Mouse (Mus musculus) embryo, embryonic 10.5 days (tissue): Measurements from ENCODE around the gene Tdrkh.

ENCODE experiments used
- DNase-seq: peaks from one replicate; pipeline ENCODE4 v3.0.0-alpha.2; 2015; ENCODE audit warnings: low spot score

Tdrkh gene

DNA sequence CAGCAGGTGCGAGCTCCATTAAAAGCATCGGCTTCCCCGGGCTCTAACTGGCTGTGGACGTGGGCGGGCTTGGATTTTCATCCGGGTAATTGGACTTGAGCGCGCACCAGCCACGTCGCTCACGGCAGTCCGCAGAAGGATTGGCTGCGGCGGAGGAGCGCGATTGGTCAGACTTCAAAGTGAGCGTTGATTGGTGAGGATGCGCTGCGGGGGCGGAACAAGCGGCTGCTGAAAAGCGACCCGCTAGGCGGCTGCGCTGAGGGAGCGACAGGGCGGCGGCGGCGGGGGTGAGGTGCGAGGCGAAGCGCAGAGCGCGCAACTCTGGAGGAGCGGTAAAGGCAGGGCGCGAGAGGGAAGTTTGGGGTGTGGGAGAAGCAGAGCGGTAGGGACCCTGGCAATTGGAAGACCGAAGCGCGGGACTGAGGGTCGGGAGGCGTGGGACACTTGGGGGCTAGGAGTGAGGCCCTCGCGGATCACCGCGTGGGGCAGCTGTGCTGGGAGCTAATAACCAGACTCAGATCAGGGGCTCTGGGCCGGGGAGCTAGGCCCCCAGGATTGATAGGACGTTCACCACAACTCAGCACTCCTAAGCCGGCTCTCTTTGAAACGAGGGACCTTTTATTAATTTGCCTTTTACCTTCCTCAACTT is at the start of gene Tdrkh:
TSS of gene Tdrkh (plus strand) at position 243 of the 649 bp plus-strand sequence.
- peak; percentile 98 for DNase-seq

DNA sequence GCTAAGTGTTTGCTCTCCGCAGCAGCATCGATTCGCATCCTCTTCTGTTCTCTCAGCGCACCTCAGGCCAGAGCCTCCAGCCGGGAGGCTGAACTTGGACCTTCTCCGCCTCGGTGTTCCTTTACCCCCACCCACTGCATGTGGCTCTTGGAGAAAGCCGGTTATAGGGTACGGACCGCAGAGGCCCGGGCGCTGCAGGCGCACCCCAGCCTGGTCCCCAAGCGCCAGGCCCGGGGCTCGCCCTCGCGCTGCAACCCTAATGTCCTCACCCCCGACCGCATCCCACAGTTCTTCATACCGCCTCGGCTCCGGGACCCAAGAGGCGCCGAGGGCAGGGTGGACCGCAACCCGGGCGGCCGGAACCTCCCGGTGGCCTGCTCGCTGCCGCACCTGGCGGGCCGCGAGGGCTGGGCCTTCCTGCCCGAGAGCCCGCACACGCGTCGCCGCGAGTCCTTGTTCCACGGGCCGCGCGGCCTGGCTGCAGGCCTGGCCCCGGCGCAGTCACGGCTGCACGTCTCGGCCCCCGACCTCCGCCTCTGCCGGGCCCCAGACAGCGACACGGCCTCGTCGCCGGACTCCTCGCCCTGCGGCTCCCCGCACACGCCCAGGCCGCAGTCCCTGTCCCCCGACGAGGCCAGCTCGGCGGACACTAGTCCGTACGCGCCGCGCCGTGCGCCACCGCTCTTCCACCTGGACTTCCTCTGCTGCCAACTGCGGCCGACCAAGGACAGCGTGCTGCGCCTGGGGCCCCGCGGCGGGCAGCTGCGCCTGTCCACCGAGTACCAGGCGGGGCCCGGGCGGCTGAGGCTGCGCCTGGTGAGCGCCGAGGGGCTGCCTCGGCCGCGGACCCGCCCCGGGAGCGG is 49.6 kb upstream of the Tdrkh start:
- peak; percentile 57 for DNase-seq

DNA sequence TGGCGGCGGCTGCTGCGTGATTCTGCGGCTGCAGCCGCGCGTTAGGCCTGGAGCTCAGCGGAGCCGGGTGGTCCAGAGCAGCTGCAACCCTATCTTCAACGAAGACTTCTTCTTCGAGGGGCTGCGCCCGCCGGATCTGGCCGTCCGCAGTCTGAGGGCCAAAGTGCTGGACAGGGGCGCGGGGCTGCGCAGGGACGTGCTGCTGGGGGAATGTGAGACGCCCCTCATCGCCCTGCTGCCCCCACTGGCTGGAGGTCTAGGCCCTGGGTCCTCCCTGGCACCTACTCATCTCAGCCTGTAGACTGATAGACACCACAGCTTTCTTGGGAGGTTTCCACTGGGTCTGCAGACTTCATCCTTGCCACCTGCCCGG is 48.9 kb upstream of the Tdrkh start:
- DNase-seq, result peak; percentile 45

DNA sequence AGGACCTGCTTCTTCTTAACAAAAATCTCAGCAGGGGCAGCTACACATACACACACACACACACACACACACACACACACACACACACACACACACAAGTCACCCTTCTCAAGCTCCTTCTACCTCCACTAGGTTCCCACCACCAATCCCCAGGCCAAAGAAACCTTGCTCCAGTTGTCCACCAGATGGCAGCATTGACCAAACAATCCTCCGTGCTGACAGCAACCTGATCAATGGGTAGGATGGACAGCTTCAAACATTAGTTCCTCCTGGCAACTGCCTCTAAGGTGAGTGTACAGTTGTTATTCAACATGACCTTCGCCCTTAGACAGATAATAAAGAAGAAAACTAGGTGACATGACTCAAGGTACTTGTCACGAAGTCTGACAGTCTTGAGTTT is 46.3 kb upstream of the Tdrkh start:
- peak; percentile 92 for DNase-seq

DNA sequence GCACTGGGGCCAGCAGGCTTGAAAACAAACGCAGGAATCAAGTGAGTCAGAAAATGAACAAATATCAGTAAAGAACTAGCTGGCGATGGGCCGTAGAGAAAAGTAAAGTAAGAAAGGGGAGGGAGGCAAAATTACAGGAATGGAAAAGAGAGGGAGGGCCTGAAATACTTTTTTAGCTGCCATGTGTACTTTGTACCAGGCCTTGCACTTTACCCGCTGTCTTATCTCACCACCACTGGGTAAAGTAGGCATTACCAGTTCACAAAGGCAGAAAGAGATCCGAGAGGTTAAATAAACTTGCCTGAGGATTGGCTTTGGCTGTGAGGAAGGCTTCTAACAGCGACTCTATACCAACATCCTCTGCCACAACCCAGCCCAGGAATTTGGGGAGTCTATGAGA is 45.6 kb upstream of the Tdrkh start:
- no peak for DNase-seq

DNA sequence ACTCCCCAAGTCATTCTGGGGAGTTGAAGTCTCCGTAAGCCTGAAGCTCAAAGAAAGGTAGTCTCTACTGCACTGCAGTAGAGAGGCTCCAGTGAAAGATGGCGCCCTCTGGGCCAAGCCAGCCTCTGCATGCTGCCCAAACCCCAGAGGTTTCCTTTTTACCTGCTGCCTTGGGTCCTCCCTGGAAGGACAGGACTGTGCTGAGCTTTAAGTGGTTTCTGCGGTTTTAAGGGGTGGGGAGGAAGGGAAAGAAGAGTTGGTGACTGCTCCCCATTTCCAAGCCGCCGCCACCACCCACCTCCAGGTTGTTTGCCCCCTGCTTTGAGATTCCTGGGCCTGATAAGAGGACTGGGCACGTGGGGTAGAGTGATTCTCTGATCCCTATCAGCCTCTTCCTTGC is 44.4 kb upstream of the Tdrkh start:
- no peak for DNase-seq

DNA sequence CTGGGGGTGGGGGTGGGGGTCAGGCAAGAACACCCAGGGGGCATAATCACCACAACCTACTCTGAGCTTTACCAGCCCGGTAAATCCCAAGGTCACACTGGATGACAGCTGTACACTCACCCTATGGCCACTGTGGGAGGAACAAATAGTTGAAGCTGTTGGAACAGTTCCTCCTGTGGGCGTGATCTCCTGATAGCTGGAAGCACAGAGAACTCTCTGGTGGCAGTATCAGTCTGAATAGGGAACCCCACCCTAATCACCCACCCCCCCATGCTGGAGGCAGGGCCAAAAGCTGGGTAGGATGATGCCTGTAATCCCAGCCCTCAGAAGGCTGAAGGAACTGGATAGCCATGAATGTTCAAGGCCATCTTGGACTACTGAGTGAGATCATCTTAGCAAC is 43.4 kb upstream of the Tdrkh start:
- no peak for DNase-seq

DNA sequence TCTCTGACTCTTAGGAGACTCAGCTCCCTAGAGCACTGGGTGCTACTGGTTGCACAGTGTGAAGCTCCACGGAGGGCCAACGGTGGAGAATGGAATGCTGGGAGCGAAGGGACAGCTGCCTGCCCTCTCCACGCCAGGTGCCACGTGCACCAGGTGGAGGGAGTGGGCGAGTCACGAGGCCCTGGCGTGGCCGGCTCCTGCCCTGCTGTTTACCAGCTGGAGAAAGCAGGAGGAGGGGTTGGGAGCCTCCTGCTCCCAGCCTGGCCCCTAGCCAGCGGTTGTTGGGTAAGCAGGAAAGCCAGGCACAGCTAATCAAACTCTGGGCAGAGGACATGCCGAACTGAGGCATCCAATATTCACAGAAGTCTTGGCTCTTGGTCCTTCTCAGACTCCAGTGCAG is 41.4 kb upstream of the Tdrkh start:
- no peak for DNase-seq

DNA sequence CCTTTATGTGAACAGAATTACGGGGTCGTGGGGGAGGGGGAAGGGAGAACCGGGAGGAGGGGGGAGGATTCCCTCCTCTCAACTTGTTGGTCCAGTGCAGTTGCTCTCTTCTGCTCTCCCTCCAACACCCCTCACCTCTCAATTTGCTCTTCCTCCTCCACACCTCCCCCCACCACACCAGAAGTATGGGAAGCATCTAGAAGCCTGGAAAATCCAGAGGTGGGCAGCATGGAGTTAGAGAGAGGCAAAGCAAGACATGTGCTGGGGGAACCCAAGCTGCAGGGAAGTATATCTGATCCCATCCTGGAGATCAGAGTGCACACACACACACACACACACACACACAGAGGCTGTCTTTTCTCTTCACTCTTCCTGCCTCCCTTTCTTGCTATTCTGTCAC is 41.0 kb upstream of the Tdrkh start:
- DNase-seq, result no peak

DNA sequence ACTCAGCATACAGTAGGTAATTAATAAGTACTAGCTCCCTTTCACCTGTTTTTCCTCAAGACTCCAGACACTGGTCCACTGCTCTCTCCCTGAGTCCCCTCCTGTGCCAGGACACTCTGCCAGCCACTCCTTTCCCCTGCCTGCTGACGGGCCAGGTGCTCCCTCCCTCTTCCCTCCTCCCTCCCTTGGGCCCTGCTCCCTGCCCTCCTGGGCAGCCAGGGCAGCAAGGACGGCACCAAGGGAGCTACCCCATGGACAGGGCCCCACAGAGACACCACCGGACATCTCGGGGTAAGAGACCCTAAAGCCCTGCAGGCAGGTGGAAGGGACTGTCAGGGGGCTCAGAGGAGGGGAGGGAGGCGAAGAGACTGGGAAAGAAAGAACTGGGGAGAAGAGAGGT is 40.4 kb upstream of the Tdrkh start, which contains the start of gene Rorc:
TSS of gene Rorc (plus strand) at position 154 of the 400 bp plus-strand sequence.
- DNase-seq, result no peak

DNA sequence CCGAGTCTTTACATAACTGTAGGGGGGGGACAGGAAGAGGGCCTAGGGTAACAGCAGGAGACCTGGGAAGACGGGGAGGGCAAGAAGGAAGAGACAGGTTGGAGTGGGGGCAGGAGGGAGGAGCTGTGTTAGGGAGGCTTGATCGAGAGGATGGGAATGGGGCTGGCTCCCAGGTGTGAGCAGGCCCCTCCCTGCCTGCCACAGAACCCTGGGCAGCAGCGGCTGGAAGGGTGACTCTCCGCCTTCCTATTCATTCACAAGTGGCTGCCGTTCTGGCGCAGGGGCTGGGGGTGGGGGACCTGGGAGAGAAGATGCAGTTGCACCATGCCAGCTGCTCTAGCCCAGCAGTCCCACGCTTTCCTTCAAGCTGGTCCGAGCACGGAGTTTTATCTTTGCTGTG is 40.0 kb upstream of the Tdrkh start:
- DNase-seq, result no peak

DNA sequence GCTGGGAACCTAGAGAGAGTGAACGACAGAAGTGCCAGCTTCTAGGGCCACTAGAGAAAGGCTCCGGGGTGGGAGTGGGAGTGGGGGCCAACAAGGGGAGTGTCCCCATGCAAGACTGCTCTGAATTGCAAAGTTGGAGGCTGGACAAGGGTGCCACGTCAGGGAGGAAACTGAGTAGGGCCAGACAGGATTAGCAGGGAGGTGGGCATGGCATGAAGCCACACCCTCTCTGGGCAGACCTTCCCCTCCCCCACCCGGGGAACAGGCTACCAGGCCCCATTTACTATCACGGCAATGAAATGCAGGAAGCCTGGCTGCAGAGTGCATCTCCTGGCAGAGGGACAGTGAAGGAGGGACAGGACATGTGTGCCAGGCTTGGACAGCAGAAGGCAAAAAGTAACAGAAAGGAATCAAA is 39.5 kb upstream of the Tdrkh start:
- DNase-seq, result peak; percentile 28

DNA sequence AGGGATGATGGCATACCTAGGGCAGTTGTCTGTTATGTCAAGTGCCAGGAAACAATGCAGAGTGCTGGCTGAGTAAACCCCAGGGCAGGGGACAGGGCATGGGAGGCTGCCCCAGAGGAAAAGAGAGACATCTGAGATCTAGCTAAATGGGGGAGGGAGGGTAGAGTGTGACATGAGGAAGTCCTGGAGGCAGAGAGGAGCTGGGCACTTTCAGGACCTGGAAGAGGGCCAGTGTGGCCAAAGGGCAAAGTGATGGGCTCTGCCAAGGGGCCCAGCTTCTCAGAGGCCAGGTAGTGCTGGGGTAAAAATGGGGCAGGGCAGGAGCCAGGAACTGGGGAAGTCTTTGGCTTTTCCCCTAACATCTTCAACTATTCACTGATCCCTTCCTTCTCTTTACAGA is 38.4 kb upstream of the Tdrkh start:
- DNase-seq, result no peak

DNA sequence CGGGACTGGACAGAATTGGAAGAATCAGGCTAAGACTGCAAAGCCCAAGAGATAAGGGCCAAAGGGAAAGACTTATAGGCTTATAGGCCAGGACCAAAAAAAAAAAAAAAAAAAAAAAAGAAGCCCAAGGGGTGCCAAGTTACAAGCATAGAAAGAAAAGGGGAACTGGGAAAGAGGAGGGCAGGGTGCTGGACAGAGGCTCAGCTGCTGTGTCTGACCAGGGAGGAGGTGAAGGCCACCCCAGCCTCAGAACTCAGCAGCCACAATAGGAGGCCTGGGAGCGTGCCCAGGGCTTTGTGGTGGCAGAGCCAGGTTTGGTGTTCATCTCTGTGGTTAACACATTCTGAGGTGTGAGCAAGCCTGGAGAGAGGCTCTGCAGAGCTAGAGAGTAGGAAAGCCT is 37.9 kb upstream of the Tdrkh start:
- no peak for DNase-seq

DNA sequence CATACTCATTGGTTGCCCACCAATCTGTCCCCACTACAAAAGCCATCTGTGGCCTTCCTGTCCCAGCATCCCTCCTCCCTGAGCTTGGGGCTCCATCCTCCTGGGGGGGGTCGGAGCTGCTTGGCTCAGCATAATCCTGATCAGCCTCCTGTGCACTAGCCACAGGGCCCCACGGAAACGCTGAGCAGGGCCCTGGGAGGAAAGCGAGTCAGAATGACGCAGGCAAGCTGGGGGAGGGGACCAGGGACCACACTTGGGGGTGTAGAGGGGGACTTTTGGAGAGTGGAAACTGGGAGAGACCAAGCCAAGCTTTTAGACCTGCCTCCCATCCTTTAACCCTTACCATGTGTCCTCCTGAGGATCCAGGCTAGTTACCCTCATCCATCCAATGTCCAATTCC is 37.2 kb upstream of the Tdrkh start:
- no peak for DNase-seq

DNA sequence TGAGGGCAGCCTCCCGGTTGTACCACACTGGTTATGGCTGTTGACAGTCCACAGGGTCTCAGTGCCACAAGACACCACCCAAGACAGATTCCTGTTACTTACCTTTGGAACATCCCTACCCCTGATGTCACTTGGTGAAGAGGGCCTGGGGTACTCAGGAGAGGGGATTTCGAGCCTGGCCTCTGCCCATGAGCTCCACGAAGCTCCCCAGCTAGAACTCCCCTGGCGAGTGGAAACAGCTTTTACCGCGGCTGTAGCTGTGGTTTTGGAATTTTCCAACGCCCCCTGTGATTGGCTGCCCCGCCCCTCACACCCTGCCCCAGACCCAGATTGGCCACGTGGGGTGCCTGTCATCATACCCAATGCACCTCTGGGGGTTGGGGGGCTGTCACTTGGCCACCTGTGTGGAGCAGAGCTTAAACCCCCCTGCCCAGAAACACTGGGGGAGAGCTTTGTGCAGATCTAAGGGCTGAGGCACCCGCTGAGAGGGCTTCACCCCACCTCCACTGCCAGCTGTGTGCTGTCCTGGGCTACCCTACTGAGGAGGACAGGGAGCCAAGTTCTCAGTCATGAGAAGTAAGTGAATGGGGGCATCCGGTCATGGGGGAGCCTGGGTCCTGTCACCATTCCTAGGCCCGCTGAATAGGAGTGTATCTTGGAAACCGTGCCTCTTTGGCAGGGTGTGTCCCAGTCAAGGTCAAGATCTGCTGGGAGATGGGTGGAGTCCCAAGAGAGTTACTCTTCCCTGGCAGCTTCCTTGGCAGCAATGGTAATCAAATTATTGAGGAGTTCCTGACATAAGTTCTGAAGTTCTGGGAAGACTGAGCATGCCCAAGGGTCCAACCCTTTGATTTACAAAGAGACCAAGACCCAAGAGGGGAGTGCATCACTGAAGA is 35.8 kb upstream of the Tdrkh start:
- DNase-seq, result no peak

DNA sequence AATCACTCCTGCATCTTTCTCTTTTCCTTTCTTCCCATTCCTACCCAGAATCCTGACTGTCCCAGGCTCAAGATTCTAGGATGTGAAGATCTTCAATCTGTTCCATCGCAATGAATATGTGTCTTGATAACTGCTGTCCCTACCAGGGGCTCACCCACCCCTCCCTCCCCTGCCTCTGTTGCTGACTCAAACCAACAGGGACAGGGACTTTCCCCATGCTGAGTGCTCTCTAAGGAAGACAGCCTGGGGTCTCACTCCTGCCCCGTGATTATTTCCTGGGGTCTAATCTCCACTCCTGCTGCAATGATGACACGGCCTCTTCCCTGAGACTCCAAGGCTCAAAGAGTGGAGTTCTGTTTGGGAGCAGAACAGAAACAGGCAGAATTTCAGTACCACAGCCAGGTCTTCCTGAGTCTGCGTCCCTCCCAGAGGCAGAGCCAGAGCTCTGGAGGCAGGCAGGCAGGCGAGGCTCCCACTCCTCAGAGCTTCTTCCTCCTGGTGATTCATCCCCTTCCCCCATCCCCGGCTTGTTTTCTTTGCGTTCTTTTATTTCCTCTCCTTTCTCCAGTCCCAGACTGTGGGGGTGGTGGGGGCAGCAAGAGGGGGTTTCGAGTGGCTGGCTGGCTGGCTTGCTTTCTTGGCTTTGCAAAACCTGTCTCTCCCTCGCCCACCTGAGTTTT is 33.1 kb upstream of the Tdrkh start:
- DNase-seq, result no peak

DNA sequence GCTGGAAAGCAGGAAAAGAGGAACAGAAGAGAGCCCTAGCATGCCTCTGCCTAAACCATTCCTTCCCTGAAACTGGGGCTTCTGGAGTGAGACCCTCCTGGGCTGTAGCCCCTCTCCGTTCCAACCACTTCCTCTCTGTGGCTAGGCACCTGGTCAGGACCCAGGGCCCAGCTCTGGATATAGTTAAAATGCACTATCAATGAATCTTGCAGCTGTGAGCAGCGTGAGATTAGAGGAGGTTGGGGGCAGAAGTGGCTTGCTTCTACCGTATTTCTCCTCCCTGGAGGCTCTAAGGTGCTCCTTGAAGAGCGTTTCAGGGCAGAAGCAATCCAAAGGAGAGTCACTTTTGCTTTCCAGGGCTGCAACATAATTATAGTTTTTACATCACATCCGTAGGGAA is 30.8 kb upstream of the Tdrkh start:
- no peak for DNase-seq

DNA sequence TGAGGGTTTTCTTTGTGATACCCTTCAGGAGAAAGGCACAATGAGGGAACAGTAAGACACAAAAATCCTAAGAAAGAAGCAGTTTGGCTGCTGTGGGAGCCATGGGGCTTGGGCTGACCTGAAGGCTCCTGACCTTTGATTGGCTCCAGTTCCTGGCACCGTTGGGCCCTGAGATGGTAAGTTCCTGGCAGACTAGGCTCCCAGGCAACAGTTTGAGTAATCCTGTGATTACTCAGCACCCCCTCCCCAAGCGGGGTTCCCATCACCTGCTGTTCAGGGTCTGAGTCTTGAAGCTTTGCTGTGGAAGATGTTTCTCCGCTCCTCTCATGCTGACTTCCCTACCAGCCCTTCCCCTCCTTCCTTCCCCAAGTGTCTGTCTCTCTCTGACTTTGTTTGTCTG is 29.6 kb upstream of the Tdrkh start:
- no peak for DNase-seq

DNA sequence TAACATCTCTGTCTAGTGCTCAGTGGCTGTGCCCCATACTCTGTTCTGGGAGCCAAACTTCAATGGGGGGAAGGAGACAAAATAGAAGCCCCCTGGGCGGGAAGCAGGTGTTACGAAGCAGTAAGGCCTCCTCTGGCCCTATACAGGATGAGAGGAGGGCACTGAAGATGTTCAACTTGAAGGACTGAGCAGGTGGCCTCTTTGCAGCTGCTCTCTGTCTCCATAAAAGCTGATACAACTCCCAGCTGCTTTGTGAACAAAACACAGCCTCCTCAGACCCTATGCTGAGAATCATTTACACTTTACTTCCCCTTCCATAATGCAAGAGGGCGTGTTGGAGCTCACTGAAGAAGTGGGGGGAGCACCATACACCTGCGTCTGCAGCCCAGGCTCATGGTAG is 26.4 kb upstream of the Tdrkh start:
- no peak for DNase-seq

DNA sequence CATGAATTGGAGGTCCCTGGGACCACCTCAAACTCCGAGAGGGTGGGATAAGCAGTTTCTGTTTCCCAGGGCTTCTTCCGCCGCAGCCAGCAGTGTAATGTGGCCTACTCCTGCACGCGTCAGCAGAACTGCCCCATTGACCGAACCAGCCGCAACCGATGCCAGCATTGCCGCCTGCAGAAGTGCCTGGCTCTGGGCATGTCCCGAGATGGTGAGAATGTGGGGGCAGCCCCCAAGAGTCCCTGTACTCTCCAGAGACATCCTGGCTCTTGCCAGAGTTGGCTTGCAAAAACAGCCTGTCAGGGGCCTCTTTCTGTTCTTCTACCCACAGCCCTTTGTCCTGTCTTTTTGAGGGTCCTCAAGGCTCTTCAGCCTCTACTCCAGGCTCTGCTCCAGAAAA is 25.7 kb upstream of the Tdrkh start:
- DNase-seq, result no peak

DNA sequence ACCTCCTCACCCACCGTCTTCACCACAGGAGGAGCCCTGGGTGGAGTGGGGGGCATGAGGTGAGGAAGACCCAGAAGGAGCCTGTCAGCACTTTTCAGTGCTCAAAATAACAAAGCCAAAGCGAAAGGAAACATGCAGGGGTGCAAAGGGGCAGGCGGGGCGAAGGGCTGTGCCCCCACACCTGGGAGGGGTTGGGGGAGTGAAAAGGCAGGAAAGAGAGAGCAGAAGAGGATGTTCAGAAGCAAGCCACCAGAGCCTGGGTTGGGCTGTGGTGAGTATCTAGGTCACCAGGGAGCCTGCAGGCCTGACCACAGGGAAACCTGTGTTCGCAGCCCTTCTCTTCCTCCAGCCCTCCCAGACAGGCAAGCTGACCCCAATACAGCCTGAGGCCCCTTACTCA is 25.0 kb upstream of the Tdrkh start:
- no peak for DNase-seq
